Mouse (Mus musculus) cerebral cortex, adult 2 months (tissue): ENCODE measurements around the gene Eif3b.

Source experiments
- WGBS: fragments of 180-500 bp; shearing (Covaris S2); methylation state at CpG from one replicate; pipeline ENCODE4 v1.1.7; 2018; 5-methylcytosine and 5-hydroxymethylcytosine counted together

Gene Eif3b

DNA sequence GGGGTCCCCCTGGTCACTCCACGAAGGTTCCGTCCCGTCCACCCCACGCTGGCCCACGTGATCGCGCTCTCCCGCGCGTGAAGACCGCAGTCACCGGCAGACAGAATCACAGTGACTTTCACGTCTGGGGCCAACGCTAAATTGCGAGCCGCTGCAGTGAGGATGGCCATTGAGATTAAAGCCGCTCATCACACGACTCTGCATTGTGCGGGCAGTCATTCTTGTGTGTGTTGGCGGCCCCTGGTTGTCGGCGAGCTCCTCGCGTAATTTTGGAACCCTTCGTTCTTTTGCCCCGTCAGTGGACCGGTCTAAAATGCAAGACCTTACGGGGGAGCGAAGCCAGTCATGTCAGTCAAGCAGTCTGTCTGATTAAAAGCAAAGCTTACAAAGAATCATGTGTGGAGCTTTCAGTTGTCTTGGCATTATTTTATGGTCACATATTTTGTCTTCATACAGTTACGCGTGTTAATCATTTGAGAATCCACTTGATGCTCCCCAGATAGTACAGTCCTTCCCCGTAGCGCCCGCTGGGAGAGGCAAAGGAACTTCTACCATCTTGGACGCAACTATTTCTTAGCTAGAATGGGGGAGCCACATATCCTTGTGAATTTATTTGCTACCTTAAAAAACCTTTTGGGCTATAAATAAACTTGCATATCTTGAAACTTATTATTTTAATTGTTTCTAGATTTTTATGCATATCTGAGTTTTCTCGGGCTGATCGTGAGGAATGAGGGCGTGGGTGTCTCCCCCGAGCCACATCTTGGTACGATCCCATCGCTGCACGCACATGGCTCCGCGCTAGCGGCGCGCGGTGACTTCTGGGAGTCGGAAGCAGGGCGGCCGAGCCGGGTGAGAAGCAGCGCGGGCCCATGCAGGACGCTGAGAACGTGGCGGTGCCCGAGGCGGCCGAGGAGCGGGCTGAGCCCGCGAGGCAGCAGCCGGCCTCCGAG lies at the start of gene Eif3b:
Eif3b (plus strand) TSS at position 840 of the 953 bp plus-strand sequence.
- WGBS = under 1% methylated on average over 65 of the region's 65 CpGs

DNA sequence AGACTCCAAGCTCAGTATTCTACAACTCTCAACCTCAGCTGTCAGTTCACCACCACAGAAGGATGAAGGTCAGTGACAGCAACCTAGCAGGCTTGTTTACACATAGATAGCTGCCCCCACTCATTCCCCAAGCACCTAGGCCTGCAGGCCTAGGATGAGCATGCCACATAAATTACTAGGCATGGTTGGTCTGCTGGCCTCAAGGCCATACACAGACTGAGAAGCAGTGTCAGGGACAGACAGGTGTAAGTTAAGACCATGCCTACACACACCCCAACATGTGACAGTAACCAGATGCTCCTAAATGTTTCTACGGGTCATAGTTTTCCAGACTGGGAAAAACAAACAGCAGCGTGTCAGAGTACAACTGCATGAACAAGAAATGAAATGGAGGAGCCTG lies 49.7 kb upstream of the Eif3b start:
- WGBS = 92% methylated on average over 2 of the region's 2 CpGs

GRCm38 (mm10) chr5:140370446-140371254 lies 48.5 kb upstream of the Eif3b start:
- 56% methylated on average over 6 of the region's 6 CpGs for WGBS

DNA sequence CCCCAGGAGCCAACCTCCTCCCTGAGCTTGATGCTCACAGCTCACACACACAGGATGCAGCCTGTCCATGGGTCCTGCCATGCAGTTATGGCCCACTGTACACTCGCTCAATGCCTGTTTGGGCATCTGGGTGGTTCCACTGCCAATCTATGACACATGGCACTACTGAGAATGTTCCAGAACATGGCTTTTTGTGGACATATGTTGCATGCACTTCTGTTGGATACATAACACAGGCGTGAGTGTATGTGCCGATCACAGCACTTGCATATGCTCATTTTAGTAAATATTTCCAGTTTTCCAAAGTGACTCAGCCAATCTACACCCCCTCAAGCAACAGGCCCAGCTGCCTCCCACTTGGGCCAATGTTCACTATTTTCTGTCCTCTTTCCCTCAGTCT lies 47.5 kb upstream of the Eif3b start:
- 66% methylated on average over 3 of the region's 3 CpGs for WGBS

- WGBS = 83% methylated on average over 2 of the region's 2 CpGs
Measured at GRCm38 (mm10) chr5:140373711-140374110, 45.4 kb upstream of the Eif3b start.

GRCm38 (mm10) chr5:140374226-140374625 lies 44.9 kb upstream of the Eif3b start:
- 30% methylated on average over 3 of the region's 3 CpGs for WGBS

- WGBS = 90% methylated on average over 4 of the region's 4 CpGs
Measured at GRCm38 (mm10) chr5:140375249-140375829, 43.8 kb upstream of the Eif3b start.

DNA sequence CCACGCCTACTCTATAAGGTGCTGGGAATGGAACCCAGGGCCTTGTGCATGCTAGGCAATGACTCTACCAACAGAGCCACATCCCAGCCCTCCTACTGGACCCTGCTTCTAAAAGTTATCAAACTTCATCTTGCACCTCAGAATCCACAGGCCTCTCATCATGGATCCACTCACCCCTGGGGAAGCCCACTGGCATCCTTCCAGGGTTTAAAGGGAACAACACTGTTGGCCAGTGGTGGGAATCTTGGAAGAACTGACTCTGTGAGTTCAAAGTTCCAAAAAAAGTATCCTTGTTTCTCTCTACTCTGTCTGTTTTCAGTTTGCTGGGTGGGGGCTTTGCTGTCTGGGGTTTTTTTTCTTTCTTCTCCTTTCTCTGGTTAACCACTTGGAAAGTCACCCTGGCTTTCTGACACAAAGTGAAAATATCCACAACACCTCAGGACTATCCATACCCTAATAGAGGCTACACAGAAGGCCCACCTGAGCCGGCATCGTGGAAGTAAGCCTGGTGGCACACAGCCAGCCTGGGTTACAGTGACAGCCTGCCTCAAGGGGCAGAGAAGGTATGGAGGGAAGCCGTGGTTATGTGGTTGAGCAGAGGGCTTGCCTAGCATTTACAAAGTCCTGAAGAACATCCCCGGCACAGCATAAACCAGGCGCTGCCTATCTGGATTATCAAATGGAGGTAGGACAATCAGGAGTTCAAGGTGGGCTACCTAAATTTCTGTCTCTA lies 40.8 kb upstream of the Eif3b start:
- 88% methylated on average over 6 of the region's 6 CpGs for WGBS

GRCm38 (mm10) chr5:140379299-140379698 lies 39.8 kb upstream of the Eif3b start:
- WGBS = 81% methylated on average over 6 of the region's 6 CpGs

- 69% methylated on average over 7 of the region's 7 CpGs for WGBS
Measured at GRCm38 (mm10) chr5:140381156-140381555, 38.0 kb upstream of the Eif3b start.

- WGBS = 93% methylated on average over 6 of the region's 6 CpGs
Measured at GRCm38 (mm10) chr5:140382688-140383087, 36.4 kb upstream of the Eif3b start.

DNA sequence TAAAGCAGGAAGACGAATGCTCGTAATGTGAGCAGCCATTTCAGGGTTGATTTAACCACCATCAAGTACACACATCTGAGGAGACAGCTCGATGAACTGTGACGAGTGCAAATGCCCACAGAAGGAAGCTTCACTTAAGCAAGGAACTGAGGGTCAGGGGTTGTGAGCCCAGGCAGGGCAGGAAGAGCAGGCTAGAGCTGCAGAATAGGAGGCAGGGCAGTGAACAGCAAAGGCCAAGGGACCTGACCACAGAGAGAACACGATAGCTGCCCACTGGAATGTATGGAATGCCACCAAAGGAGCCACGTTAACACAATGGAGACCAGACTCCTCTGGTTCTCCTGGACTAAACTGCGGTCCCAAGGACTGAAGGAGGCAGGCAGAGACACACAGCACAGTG lies 35.6 kb upstream of the Eif3b start:
- WGBS = 66% methylated on average over 7 of the region's 7 CpGs

- WGBS = 97% methylated on average over 1 of the region's 1 CpGs
Measured at GRCm38 (mm10) chr5:140384462-140384861, 34.7 kb upstream of the Eif3b start.

GRCm38 (mm10) chr5:140387236-140387635 lies 31.9 kb upstream of the Eif3b start:
- WGBS = 85% methylated on average over 7 of the region's 7 CpGs

DNA sequence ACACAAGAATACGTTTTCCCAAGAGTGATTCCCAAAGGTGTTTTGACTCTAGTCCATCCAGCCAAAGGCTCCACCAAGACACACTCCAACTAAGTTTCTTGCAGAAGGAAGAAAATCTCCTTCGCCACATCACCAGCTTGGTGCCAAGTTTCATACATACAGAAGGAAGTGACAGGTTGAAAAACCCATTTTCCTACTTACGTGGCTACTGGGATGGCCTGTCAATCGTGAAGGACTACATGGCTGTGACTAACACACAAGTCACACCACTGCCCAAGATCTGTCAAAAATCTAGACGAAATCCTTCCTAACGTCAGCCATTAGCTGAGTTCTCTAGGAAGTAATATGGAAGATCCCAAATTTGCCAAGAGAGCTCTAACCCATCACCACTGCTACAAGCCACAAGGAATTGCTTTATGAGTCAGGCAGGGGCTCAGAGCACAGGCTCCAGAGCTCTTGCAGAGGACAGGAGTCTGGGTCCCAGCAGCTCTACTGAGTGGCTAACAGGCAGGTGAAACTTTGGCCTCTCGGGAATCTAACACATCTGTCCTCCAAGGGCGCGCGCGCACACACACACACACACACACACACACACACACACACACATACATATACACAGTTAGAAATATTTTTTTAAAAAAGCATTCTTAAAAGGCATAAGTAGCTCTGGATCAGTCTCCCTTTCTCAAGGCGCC lies 31.2 kb upstream of the Eif3b start:
- 76% methylated on average over 12 of the region's 12 CpGs for WGBS

DNA sequence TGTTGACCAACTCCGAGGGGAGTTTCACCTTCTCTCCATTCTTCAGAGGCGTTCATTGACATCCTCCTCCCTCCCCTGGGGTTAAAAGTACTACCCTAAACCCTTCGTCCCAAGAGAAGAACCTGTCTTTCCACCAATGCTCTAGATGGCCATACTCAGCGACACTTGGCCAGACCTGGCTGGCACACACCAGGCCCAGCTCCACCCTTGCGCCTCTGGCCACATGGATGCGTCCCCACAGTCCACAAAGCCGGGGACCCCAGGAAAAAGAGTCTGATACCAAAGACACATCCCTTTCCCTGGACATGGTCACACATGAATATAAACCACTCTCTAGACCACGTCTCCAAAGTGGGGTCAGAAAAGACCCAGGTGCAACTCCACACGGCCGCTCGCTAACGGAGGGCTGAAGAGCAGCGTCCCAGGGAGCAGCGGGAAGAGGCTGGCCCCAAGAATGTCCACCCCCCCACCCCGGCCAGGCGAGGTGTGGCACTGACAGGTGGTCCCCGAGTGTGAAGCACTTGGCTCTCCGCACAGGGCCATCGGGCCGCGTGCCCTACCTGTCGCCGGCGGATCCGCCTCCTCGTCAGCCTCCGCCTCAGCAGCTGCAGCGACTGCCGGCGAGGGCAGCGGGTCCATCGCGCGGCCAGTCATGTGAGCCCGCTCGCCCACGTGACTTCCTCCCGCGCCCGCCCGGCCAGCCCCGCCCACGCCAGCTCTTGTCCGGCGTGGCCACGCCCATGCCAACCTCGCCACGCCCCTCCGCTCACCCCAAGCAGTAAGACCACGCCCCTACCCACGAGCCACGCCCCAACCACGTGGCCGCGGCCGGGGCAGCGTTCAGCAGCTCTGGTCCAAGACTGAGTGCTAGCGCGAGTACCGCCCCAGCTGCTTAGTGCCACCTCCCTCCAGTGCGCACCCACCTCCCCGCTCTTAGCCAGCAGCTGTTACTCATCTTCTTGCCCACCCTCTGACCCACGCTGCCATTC lies 30.2 kb upstream of the Eif3b start, which contains the start of gene Snx8:
Snx8 (minus strand) TSS at position 675 of the 989 bp plus-strand sequence.
- 2% methylated on average over 63 of the region's 63 CpGs for WGBS

DNA sequence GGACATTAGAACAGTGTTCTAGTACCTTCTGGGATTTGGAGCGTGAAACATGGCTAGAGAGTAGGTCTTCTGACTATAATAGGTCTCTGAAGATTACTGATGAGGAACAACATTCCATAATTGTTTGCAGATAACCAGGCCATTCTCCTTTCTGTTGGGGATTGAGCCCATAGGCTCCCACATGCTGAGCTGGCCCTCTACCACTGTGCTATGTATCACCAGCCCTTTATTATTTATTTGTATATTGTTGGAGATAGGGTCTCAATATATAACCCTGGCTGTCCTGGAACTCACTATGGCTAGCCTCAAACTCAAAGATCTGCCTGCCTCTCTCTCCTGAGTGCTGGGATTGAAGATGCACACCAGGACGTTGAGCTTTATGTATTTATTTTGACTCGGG lies 29.5 kb upstream of the Eif3b start:
- 63% methylated on average over 3 of the region's 3 CpGs for WGBS

- WGBS = 73% methylated on average over 1 of the region's 1 CpGs
Measured at GRCm38 (mm10) chr5:140391435-140391834, 27.7 kb upstream of the Eif3b start.

DNA sequence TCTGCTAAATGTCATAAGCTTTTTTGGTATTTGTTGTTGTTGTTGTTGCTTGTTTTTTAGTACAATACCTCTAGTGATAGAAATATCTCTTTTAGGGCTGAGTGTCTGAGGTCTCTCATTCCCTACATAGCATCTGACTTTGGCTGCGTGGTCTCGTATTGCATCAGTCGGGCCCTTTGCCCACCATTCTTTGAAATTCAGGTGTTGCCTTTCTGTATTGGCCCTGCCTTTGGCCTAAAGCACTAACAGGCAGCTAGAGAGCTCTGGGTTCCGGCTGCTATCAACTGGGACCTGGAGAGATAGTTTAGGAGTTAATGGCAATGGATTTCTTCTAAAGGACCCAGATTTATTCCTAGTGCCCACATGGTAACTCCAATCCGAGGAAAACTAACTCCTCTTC lies 27.1 kb upstream of the Eif3b start:
- 88% methylated on average over 5 of the region's 5 CpGs for WGBS

GRCm38 (mm10) chr5:140392701-140393100 lies 26.4 kb upstream of the Eif3b start:
- 85% methylated on average over 3 of the region's 3 CpGs for WGBS
